Mouse (Mus musculus) neutrophil, adult 65 days (primary cell): ENCODE results near the gene Abcb4. TPM values are rescaled to one million over a fixed set of nuclear protein-coding genes. Genes with fewer than 3 reads are reported as not detected.

Experiments
- total RNA-seq: library from RNA; stranded (reverse); gene quantifications from 2 replicates; pipeline ENCODE4 v1.2.4, GENCODE M21; 2023

Abcb4 gene
- total RNA-seq, result 1.0 and 1.8 TPM in 2 replicates

DNA sequence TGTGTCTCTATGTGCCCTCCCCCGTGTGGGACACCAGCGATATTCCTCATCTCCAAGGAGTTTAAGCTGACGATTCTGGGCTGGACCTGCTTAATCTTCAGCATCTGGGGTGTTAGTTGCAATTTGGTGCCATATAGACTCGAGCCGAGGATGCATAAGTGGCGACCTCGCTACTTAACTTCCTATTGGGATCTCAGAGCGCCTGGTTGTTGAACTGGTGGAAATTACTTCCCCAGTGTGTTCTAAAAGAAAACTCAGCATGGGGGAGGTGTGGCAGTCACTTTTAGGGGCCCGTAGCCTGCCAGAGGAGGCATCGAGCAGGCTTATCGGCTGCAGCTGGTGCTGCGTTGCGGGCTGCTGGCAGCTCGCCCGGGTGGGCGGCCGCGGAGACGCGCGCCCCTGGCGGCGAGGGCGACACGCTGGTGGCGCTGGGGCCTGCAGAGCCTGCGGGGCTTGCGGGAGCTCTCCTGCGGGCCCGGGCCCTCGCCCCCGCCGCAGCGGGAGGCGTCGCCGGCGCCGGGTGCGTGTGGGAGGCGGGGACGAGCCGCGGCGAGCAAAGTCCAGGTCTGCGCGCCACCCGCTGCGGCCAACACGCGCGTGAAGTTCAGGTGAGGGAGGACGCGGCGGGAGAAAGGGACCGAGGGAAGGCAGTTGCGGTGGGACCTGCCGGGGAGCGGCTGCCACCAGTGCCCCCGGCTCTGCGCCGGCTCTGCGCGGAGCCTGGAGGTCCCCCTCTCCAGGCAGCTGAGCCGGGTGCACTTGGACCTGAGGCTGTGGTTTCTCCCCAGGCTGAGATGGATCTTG is at the start of gene Abcb4:
Gene Abcb4, plus strand, starts transcription at position 418 of the 804 bp plus-strand sequence.

DNA sequence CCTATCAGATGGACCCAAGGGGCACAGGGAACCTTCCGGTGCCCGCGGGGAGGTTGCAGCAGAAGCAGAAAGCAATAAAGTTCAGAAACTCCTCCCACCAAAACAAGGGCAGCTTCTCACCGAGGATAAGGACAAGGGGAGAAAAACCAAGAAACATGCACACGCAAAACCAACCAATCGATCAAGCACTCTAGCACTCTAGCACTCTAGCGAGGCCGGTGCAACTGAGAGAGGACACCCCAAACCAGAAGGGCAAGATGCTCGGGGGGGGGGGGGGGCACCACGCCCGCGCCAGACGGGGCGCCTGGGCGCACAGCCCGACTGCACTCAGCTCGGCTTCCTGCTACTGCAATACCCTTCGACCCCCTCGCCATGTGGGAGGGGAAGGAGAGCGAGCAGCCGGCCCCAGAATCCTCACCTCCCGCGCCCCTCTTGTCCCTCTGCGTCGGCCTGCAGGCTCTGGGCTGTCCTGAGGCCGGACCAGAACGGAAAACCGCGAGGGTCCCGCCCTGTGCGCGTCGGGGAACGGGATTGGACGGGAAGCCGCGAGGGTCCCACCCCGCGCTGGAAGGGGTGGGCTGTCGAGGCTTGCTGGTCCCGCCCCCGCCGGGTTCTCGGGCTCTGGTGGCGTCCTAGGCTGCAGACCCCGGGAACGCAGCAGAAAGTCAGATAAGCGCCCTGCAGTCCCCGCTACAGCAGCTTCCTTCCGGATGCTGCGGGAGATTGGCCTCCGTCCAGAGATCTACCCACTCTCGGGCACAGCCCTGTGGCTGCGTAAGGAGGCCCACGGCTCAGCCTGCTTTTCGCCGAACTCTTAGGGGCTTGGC is 103.4 kb downstream of the Abcb4 start, which contains the start of gene Crot:
Gene Crot, minus strand, starts transcription at position 639 of the 827 bp plus-strand sequence.

Other genes starting within 250 kb of the Abcb4 start
- 0.18 TPM in 1 of 2 replicates, not detected in the other for gene Abcb1a, start 233.6 kb upstream of the Abcb4 start, total RNA-seq
- 2.5 and 6.6 TPM in 2 replicates for gene Abcb1b, start 95.6 kb upstream of the Abcb4 start, total RNA-seq
- gene Crot, start 103.6 kb downstream of the Abcb4 start, total RNA-seq, result 19.1 and 22.8 TPM in 2 replicates
- gene Tmem243, start 207.0 kb downstream of the Abcb4 start, total RNA-seq, result 21.4 and 22.3 TPM in 2 replicates